Mouse (Mus musculus) liver, embryonic 11.5 days (tissue): Measurements from ENCODE around the gene Sparcl1. TPM values are rescaled to one million over a fixed set of nuclear protein-coding genes. Genes with fewer than 3 reads are reported as not detected.
A peak's percentile ranks its signal among the peaks of the same experiment; 100 is the strongest.

Experiments used
- ATAC-seq: fragments of 200-750 bp; cut with Nextera tagmentation; replicated peaks from 2 replicates; pipeline ENCODE4 v1.8.0; 2017; ENCODE audit warnings: moderate number of reproducible peaks, mild to moderate bottlenecking, moderate TSS enrichment, moderate library complexity; ENCODE audit not compliant: low FRiP score
- DNase-seq: peaks from one replicate; pipeline ENCODE4 v3.0.0-alpha.2; 2017; ENCODE audit warnings: low spot score
- H3K27ac ChIP-seq: fragments of 300-500 bp; sonication (generic); 2 replicates; pipeline ENCODE4 v1.5.1; 2014; ENCODE audit warnings: mild to moderate bottlenecking, low read depth, low read length, control low read depth
- H3K27me3 ChIP-seq: fragments of 300-500 bp; sonication (generic); replicated peaks from 2 replicates; pipeline ENCODE4 v1.6.1; 2014; ENCODE audit warnings: low read length, mixed read lengths; ENCODE audit not compliant: control insufficient read depth, insufficient read depth
- H3K36me3 ChIP-seq: fragments of 300-500 bp; sonication (generic); 2 replicates; pipeline ENCODE4 v1.6.1; 2014; ENCODE audit warnings: mild to moderate bottlenecking, low read length, moderate library complexity, mixed read lengths; ENCODE audit not compliant: control insufficient read depth, insufficient read depth
- H3K4me1 ChIP-seq: fragments of 300-500 bp; sonication (generic); replicated peaks from 2 replicates; pipeline ENCODE4 v1.6.1; 2014; ENCODE audit warnings: low read length, mixed read lengths; ENCODE audit not compliant: control insufficient read depth, insufficient read depth
- H3K4me2 ChIP-seq: fragments of 300-500 bp; sonication (generic); 2 replicates; pipeline ENCODE4 v1.6.1; 2014; ENCODE audit warnings: mild to moderate bottlenecking, control low read depth, moderate library complexity
- H3K4me3 ChIP-seq: fragments of 300-500 bp; sonication (generic); 2 replicates; pipeline ENCODE4 v1.5.1; 2014; ENCODE audit warnings: low read depth, low read length, control low read depth
- H3K9ac ChIP-seq: fragments of 300-500 bp; sonication (generic); 2 replicates; pipeline ENCODE4 v1.6.1; 2014; ENCODE audit warnings: low read depth, low read length, control low read depth
- H3K9me3 ChIP-seq: fragments of 300-500 bp; sonication (generic); 2 replicates; pipeline ENCODE4 v1.6.1; 2016; ENCODE audit warnings: low read length, inconsistent platforms, mixed read lengths; ENCODE audit not compliant: control insufficient read depth
- WGBS: fragments of 180-500 bp; shearing (Covaris S2); extraction: QIAGEN DNeasy Blood & Tissue Kit; methylation state at CpG from one replicate; pipeline ENCODE4 v1.1.7; 2014; 5-methylcytosine and 5-hydroxymethylcytosine counted together
- polyA plus RNA-seq: library from polyadenylated mRNA; unstranded; fragments of >200 nt; fragmentation: Nextera tagmentation; extraction: Ambion mirVana; gene quantifications from 2 replicates; pipeline ENCODE4 v1.2.1, GENCODE M21; 2014

Gene Sparcl1
- polyA plus RNA-seq, 1 experiment from 2014 or later, result 5.6 TPM

- Histone ChIP-seq H3K27ac (no peak overlapping the region), H3K36me3 (no peaks in the 10 kb centered on the region), H3K4me3 (no peak overlapping the region), H3K4me1 (no peaks in the 10 kb centered on the region), H3K27me3 (no peaks in the 10 kb centered on the region), H3K4me2 (no peak overlapping the region), H3K9me3 (no peaks in the 10 kb centered on the region), H3K9ac (no peak overlapping the region)
- DNase-seq (no peak), ATAC-seq (no peak)
- WGBS, result 87% methylated on average over 4 of the region's 4 CpGs
Observed at GRCm38 (mm10) chr5:104115890-104116289, 2.4 kb upstream of the Sparcl1 start.

GRCm38 (mm10) chr5:104115118-104115517 lies 1.6 kb upstream of the Sparcl1 start:
- no peak for DNase-seq
- H3K9me3 ChIP-seq, result no peaks in the 10 kb centered on the region
- 58% methylated on average over 14 of the region's 14 CpGs for WGBS
- no peaks in the 10 kb centered on the region for H3K36me3 ChIP-seq
- no peaks in the 10 kb centered on the region for H3K4me1 ChIP-seq
- no peak overlapping the region for H3K4me3 ChIP-seq
- no peaks in the 10 kb centered on the region for H3K27me3 ChIP-seq
- H3K9ac ChIP-seq, result no peak overlapping the region
- H3K4me2 ChIP-seq, result no peak overlapping the region
- ATAC-seq, result peak; percentile 45
- H3K27ac ChIP-seq, result no peak overlapping the region

- ATAC-seq (no peak), DNase-seq (no peak)
- Histone ChIP-seq H3K4me1 (no peaks in the 10 kb centered on the region), H3K27me3 (no peaks in the 10 kb centered on the region), H3K9me3 (no peaks in the 10 kb centered on the region), H3K36me3 (no peaks in the 10 kb centered on the region), H3K4me3 (no peak overlapping the region), H3K9ac (no peak overlapping the region), H3K27ac (no peak overlapping the region), H3K4me2 (no peak overlapping the region)
- WGBS, result 21% methylated on average over 5 of the region's 5 CpGs
Observed at GRCm38 (mm10) chr5:104112511-104112910, 1.0 kb downstream of the Sparcl1 start.

GRCm38 (mm10) chr5:104112016-104112415 lies 1.5 kb downstream of the Sparcl1 start:
- no peak overlapping the region for H3K9ac ChIP-seq
- no peak for DNase-seq

GRCm38 (mm10) chr5:104110171-104110920 lies 3.2 kb downstream of the Sparcl1 start:
- no peaks in the 10 kb centered on the region for H3K27me3 ChIP-seq
- H3K36me3 ChIP-seq, result no peaks in the 10 kb centered on the region
- no peak for ATAC-seq
- no peak for DNase-seq
- WGBS, result 47% methylated on average over 9 of the region's 9 CpGs
- no peak overlapping the region for H3K4me3 ChIP-seq
- H3K4me1 ChIP-seq, result no peaks in the 10 kb centered on the region
- no peaks in the 10 kb centered on the region for H3K9me3 ChIP-seq
- no peak overlapping the region for H3K9ac ChIP-seq
- H3K27ac ChIP-seq, result no peak overlapping the region
- H3K4me2 ChIP-seq, result no peak overlapping the region

More at GRCm38 (mm10) chr5:104112016-104112415, 1.5 kb downstream of the Sparcl1 start:
- H3K36me3 ChIP-seq, result no peaks in the 10 kb centered on the region
- H3K27ac ChIP-seq, result no peak overlapping the region
- H3K9me3 ChIP-seq, result no peaks in the 10 kb centered on the region
- H3K4me1 ChIP-seq, result no peaks in the 10 kb centered on the region
- no peak overlapping the region for H3K4me3 ChIP-seq
- H3K4me2 ChIP-seq, result no peak overlapping the region
- no peak for ATAC-seq
- H3K27me3 ChIP-seq, result no peaks in the 10 kb centered on the region
- 19% methylated on average over 9 of the region's 9 CpGs for WGBS

GRCm38 (mm10) chr5:104109516-104109915 lies 4.0 kb downstream of the Sparcl1 start:
- no peaks in the 10 kb centered on the region for H3K4me1 ChIP-seq
- no peak overlapping the region; the same call in 1 of the 2 replicates for H3K4me2 ChIP-seq
- no peaks in the 10 kb centered on the region for H3K36me3 ChIP-seq
- no peaks in the 10 kb centered on the region for H3K27me3 ChIP-seq
- ATAC-seq (no peak), DNase-seq (no peak)
- no peak overlapping the region for H3K9ac ChIP-seq
- no peak overlapping the region for H3K4me3 ChIP-seq
- H3K27ac ChIP-seq, result no peak overlapping the region
- WGBS, result 30% methylated on average over 3 of the region's 3 CpGs
- no peaks in the 10 kb centered on the region for H3K9me3 ChIP-seq

GRCm38 (mm10) chr5:104108879-104109369 lies 4.6 kb downstream of the Sparcl1 start:
- Histone ChIP-seq H3K4me2 (peak overlapping the region; percentile 30), H3K4me1 (no peaks in the 10 kb centered on the region), H3K9ac (no peak overlapping the region), H3K4me3 (no peak overlapping the region), H3K27me3 (no peaks in the 10 kb centered on the region), H3K36me3 (no peaks in the 10 kb centered on the region), H3K9me3 (no peaks in the 10 kb centered on the region), H3K27ac (no peak overlapping the region)
- ATAC-seq, result no peak
- DNase-seq, result no peak
- 30% methylated on average over 18 of the region's 18 CpGs for WGBS

- ATAC-seq, result peak; percentile 16; the same call in 1 of the 2 replicates
- Histone ChIP-seq H3K36me3 (no peaks in the 10 kb centered on the region), H3K4me1 (no peaks in the 10 kb centered on the region), H3K27ac (no peak overlapping the region), H3K4me2 (no peak overlapping the region; the same call in 1 of the 2 replicates), H3K9me3 (no peaks in the 10 kb centered on the region), H3K27me3 (no peaks in the 10 kb centered on the region), H3K4me3 (no peak overlapping the region), H3K9ac (no peak overlapping the region)
- WGBS, result 57% methylated on average over 11 of the region's 11 CpGs
- DNase-seq, result no peak
Observed at GRCm38 (mm10) chr5:104108127-104108875, 5.2 kb downstream of the Sparcl1 start.
